Comparison of ENCODE assay signal across 7 mouse cellular contexts in genomic region chr4:100998145-100998544, GRCm38 (mm10). TPM values are rescaled to one million over a fixed set of nuclear protein-coding genes. Genes with fewer than 3 reads are reported as not detected.
DNase-seq lines count a peak whose midpoint lies in the region; ATAC-seq and TF ChIP-seq lines count a peak whose summit lies in the region.

No protein-coding gene starts in this region.

- no peak overlapping the region for H3K4me3 ChIP-seq in forebrain, embryonic 16.5 days (replicated peaks; ENCODE audit: low read length)

- 14% methylated on average over 2 of the region's 2 CpGs for WGBS in forebrain, embryonic 16.5 days
- WGBS in large intestine, adult 2 months, result 15% methylated on average over 2 of the region's 2 CpGs

- H3K4me2 ChIP-seq in forebrain, embryonic 16.5 days (ENCODE audit: low read length), result no peak overlapping the region

- no peak overlapping the region for H3K9ac ChIP-seq in forebrain, embryonic 16.5 days (replicated peaks; ENCODE audit: low read depth, low read length)

- H3K36me3 ChIP-seq in forebrain, embryonic 16.5 days (ENCODE audit: control insufficient read depth, insufficient read depth), result no peaks in the 10 kb centered on the region

- peak; percentile 82; the same call in 1 of the 2 replicates for TF ChIP-seq CTCF in brain, embryonic 14.5 days (IDR thresholded peaks at IDR 0.05; ENCODE audit: borderline replicate concordance, extremely low read depth, insufficient read depth, insufficient read length)

- DNase-seq in urinary bladder, postnatal 25 days (ENCODE audit: low spot score), result peak; percentile 40
- no peak for DNase-seq in urinary bladder, postnatal 10 days (ENCODE audit: low spot score)
- DNase-seq in brain, embryonic 14.5 days (ENCODE audit: low read depth), result peak; percentile 86
- DNase-seq in large intestine, adult 2 months (ENCODE audit: low read depth, low spot score), result peak; percentile 16
- peak; percentile 68 for DNase-seq in lung, postnatal 14 days
- DNase-seq in right cerebral cortex, postnatal 36 days (ENCODE audit: low spot score in 2 of 2), result peak; percentile 24 to 46

- H3K4me1 ChIP-seq in forebrain, embryonic 16.5 days (replicated peaks; ENCODE audit: control insufficient read depth, insufficient read depth, low read length), result peaks cover 14% of the 10 kb centered on the region; the same call in 1 of the 2 replicates

- peak overlapping the region; percentile 13; the same call in 1 of the 2 replicates for H3K27ac ChIP-seq in forebrain, embryonic 16.5 days (ENCODE audit: low read length)

- no peak for TF ChIP-seq POLR2A in brain, embryonic 14.5 days (IDR thresholded peaks at IDR 0.05; ENCODE audit: borderline replicate concordance, extremely low read depth, insufficient read depth, insufficient read length, poor library complexity, severe bottlenecking)

- H3K9me3 ChIP-seq in forebrain, embryonic 16.5 days (ENCODE audit: control insufficient read depth, low read length), result no peaks in the 10 kb centered on the region

- H3K27me3 ChIP-seq in forebrain, embryonic 16.5 days (replicated peaks; ENCODE audit: control insufficient read depth, insufficient read depth, low read length), result no peaks in the 10 kb centered on the region

- ATAC-seq in forebrain, embryonic 16.5 days, result peak; percentile 49

RNA-seq across cellular contexts. Expression of gene Gm10577, which starts 22.4 kb away (rescaled TPM):
- not detected in 2 replicates for polyA plus RNA-seq in brain, embryonic 14.5 days (2012; rRNA removed)
- polyA plus RNA-seq in forebrain, embryonic 16.5 days (2015; fragmentation: Nextera tagmentation; extraction: Ambion mirVana), result not detected in 2 replicates
- polyA plus RNA-seq in large intestine, adult 2 months (2012; rRNA removed), result not detected in 2 replicates
